Mouse (Mus musculus) neural tube, embryonic 15.5 days (tissue): ENCODE results near the gene Ssna1. TPM values are rescaled to one million over a fixed set of nuclear protein-coding genes. Genes with fewer than 3 reads are reported as not detected.

Source experiments
- ATAC-seq: fragments of 200-750 bp; cut with Nextera tagmentation; 2 replicates; pipeline ENCODE4 v1.8.0; 2017; ENCODE audit warnings: mild to moderate bottlenecking, moderate TSS enrichment, moderate library complexity; ENCODE audit not compliant: low FRiP score
- H3K27ac ChIP-seq: fragments of 300-500 bp; sonication (generic); replicated peaks from 2 replicates; pipeline ENCODE4 v1.5.1; 2015; ENCODE audit warnings: mild to moderate bottlenecking, inconsistent platforms
- H3K27me3 ChIP-seq: fragments of 300-500 bp; sonication (generic); replicated peaks from 2 replicates; pipeline ENCODE4 v1.6.1; 2015; ENCODE audit warnings: inconsistent platforms
- H3K36me3 ChIP-seq: fragments of 300-500 bp; sonication (generic); 2 replicates; pipeline ENCODE4 v1.6.1; 2015; ENCODE audit warnings: inconsistent platforms
- H3K4me1 ChIP-seq: fragments of 300-500 bp; sonication (generic); 2 replicates; pipeline ENCODE4 v1.6.1; 2015; ENCODE audit warnings: inconsistent platforms
- H3K4me2 ChIP-seq: fragments of 300-500 bp; sonication (generic); 2 replicates; pipeline ENCODE4 v1.6.1; 2015; ENCODE audit warnings: inconsistent platforms, mild to moderate bottlenecking, moderate library complexity
- H3K4me3 ChIP-seq: fragments of 300-500 bp; sonication (generic); replicated peaks from 2 replicates; pipeline ENCODE4 v1.5.1; 2015; ENCODE audit warnings: mild to moderate bottlenecking, inconsistent platforms
- H3K9ac ChIP-seq: fragments of 300-500 bp; sonication (generic); replicated peaks from 2 replicates; pipeline ENCODE4 v1.6.1; 2015; ENCODE audit warnings: mild to moderate bottlenecking, inconsistent platforms
- H3K9me3 ChIP-seq: fragments of 300-500 bp; sonication (generic); replicated peaks from 2 replicates; pipeline ENCODE4 v1.6.1; 2016; ENCODE audit warnings: inconsistent platforms
- WGBS: fragments of 180-500 bp; shearing (Covaris S2); methylation state at CpG from one replicate; pipeline ENCODE4 v1.1.7; 2015; ENCODE audit warnings: mixed read lengths; 5-methylcytosine and 5-hydroxymethylcytosine counted together
- polyA plus RNA-seq: library from polyadenylated mRNA; unstranded; fragments of >200 nt; fragmentation: Nextera tagmentation; extraction: Ambion mirVana; gene quantifications from 2 replicates; pipeline ENCODE4 v1.2.1, GENCODE M21; 2015

Ssna1 gene
- polyA plus RNA-seq, result 177 and 183 TPM in 2 replicates

- Histone ChIP-seq H3K9ac (peak within 1 kb of the TSS; percentile 86), H3K4me3 (peak within 1 kb of the TSS; percentile 92), H3K4me1 (peaks cover 54% of the 10 kb centered on the region), H3K27me3 (no peaks in the 10 kb centered on the region), H3K9me3 (no peaks in the 10 kb centered on the region), H3K36me3 (peaks cover 56% of the 10 kb centered on the region), H3K27ac (peak within 1 kb of the TSS; percentile 88), H3K4me2 (peak within 1 kb of the TSS; percentile 91)
- peak; percentile 96 for ATAC-seq
- WGBS, result under 1% methylated on average over 55 of the region's 55 CpGs
Observed at GRCm38 (mm10) chr2:25271827-25272511, at the start of gene Ssna1, which contains the start of gene Anapc2. Ssna1 (minus strand) TSS chr2:25272438. Anapc2 (plus strand) TSS chr2:25272478.

- Histone ChIP-seq H3K9ac (no peak overlapping the region), H3K27ac (no peak overlapping the region), H3K36me3 (peaks cover 6% of the 10 kb centered on the region), H3K4me3 (no peak overlapping the region), H3K4me2 (no peak overlapping the region), H3K9me3 (no peaks in the 10 kb centered on the region), H3K27me3 (peaks cover 52% of the 10 kb centered on the region), H3K4me1 (peaks cover 27% of the 10 kb centered on the region)
- ATAC-seq, result no peak
- WGBS, result 35% methylated on average over 2 of the region's 2 CpGs
Observed at GRCm38 (mm10) chr2:25320084-25320483, 47.8 kb upstream of the Ssna1 start.

DNA sequence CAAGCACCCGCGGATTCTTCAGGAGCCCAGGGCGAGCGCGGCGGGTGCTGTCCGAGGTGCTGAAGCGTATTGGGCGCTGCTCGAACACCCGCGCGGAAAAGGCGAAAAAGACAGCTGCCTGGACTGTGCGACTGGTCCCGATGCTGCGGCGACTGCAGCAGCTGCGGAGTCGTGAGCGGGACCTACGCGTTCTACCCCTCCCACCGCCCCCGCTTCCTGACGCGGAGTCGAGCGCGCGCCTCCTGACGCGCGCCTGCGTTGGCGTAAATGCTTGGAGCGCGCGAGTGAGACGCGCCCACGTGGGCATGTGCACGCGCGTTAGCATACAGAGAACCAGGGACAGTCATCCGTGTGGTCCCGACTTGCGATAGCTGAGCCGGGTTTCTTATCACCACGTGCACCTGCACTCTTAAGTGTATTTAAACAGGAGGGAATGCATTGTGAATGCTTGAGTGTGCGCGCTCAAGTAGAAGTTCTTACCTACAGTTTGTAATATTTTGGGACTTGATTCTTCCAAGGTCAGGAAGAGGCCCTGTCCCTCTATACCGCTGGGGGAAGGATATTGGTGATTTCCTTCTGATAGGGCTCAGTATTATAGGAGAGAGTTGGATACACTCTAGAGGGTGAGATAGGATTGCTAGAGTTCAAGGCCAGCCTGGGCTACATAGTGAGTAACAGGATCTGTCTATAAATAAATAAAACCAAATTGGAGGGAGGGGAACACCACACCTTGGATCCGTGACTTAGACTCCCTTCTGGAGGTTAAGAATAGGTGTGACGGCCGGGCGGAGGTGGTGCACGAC is 46.9 kb upstream of the Ssna1 start, which contains the start of gene Grin1:
TSS of gene Grin1 (minus strand) at position 217 of the 803 bp plus-strand sequence.
- WGBS, result 9% methylated on average over 58 of the region's 58 CpGs
- Histone ChIP-seq H3K27me3 (peaks cover 61% of the 10 kb centered on the region), H3K9me3 (no peaks in the 10 kb centered on the region), H3K27ac (peak within 1 kb of the TSS; percentile 92), H3K36me3 (peaks cover 14% of the 10 kb centered on the region), H3K4me3 (peak within 1 kb of the TSS; percentile 66), H3K4me2 (peak within 1 kb of the TSS; percentile 72), H3K4me1 (peaks cover 27% of the 10 kb centered on the region), H3K9ac (peak within 1 kb of the TSS; percentile 69)
- peak; percentile 87 for ATAC-seq

DNA sequence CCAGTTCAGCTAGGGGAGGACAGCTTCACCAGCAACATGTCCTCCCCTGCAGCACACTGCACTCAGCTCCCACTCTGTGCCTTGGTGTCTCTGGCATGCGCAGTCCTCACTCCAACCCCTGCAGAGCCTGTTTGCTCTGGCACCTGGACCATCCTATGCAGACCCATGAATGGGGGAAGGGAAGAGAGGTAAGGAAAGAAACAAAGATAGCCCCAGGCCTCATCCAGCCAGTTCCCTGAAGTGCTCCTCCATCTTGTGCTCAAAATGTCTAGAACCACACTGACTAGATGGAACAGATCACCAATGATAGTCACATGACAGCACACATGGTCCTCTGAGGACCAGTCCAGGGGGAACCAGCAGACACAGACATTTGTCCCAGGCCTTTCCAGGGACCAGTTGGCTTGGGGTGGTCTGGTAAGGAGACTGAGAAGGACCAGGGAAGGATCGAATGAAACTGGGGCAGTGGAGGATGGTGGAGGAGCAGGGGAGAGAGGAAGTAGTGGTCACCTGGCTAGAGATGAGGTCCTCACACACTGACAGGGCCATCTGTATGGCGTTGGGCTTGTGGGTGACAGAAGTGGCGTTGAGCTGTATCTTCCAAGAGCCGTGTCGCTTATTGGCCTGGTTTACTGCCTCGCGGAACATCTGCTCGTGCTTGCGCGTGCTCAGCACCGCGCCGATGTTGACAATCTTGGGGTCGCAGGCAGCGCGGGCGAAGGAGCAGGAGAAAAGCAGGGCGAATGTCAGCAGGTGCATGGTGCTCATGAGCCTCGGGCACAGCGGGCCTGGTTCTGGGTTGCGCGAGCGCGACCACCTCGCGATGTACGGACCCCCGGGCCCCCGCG is 46.1 kb upstream of the Ssna1 start:
- Histone ChIP-seq H3K27ac (peak overlapping the region; percentile 92), H3K9me3 (no peaks in the 10 kb centered on the region), H3K9ac (peak overlapping the region; percentile 69), H3K27me3 (peaks cover 69% of the 10 kb centered on the region), H3K4me3 (peak overlapping the region; percentile 66), H3K4me2 (peak overlapping the region; percentile 72), H3K36me3 (peaks cover 20% of the 10 kb centered on the region), H3K4me1 (peaks cover 27% of the 10 kb centered on the region)
- WGBS, result 4% methylated on average over 31 of the region's 31 CpGs
- ATAC-seq, result peak; percentile 72

GRCm38 (mm10) chr2:25311491-25311891 is 39.3 kb upstream of the Ssna1 start:
- Histone ChIP-seq H3K27me3 (peaks cover 94% of the 10 kb centered on the region), H3K27ac (no peak overlapping the region), H3K4me1 (peaks cover 4% of the 10 kb centered on the region; the same call in 1 of the 2 replicates), H3K4me3 (no peak overlapping the region), H3K9ac (no peak overlapping the region), H3K36me3 (peaks cover 82% of the 10 kb centered on the region), H3K9me3 (no peaks in the 10 kb centered on the region), H3K4me2 (no peak overlapping the region)
- no peak for ATAC-seq
- 7% methylated on average over 11 of the region's 11 CpGs for WGBS

DNA sequence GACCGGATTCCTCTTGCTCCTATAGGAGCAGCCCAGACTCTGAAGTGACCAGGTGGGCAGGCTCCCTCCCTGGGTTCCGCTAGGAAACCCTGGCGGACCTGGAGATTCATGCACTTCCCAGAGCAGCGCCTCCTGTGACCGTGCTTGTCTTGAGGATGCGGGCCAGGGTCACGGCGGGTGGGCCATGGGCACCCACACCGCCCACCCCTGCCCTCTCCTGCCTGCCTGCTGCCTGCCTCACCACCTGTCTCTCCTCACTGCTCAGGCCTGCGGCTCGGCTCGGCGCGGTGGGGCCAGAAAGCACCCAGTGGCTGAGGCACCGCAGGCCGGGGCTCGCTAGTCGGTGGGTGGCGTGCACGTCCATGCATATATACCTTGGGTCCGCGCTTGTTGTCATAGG is 38.7 kb upstream of the Ssna1 start:
- 6% methylated on average over 22 of the region's 22 CpGs for WGBS
- H3K27me3 ChIP-seq, result peaks cover 94% of the 10 kb centered on the region
- H3K36me3 ChIP-seq, result peaks cover 87% of the 10 kb centered on the region
- H3K4me1 ChIP-seq, result no peaks in the 10 kb centered on the region
- H3K9ac ChIP-seq, result no peak overlapping the region
- no peaks in the 10 kb centered on the region for H3K9me3 ChIP-seq
- no peak overlapping the region for H3K4me3 ChIP-seq
- no peak overlapping the region for H3K4me2 ChIP-seq
- no peak overlapping the region for H3K27ac ChIP-seq
- ATAC-seq, result no peak

- peaks cover 83% of the 10 kb centered on the region for H3K36me3 ChIP-seq
- peaks cover 5% of the 10 kb centered on the region for H3K4me1 ChIP-seq
- WGBS, result 53% methylated on average over 10 of the region's 10 CpGs
- H3K9ac ChIP-seq, result no peak overlapping the region
- no peak overlapping the region for H3K27ac ChIP-seq
- H3K9me3 ChIP-seq, result no peaks in the 10 kb centered on the region
- ATAC-seq, result no peak
- H3K27me3 ChIP-seq, result peaks cover 92% of the 10 kb centered on the region
- H3K4me2 ChIP-seq, result no peak overlapping the region
- H3K4me3 ChIP-seq, result no peak overlapping the region
Observed at GRCm38 (mm10) chr2:25310180-25310579, 37.9 kb upstream of the Ssna1 start.

DNA sequence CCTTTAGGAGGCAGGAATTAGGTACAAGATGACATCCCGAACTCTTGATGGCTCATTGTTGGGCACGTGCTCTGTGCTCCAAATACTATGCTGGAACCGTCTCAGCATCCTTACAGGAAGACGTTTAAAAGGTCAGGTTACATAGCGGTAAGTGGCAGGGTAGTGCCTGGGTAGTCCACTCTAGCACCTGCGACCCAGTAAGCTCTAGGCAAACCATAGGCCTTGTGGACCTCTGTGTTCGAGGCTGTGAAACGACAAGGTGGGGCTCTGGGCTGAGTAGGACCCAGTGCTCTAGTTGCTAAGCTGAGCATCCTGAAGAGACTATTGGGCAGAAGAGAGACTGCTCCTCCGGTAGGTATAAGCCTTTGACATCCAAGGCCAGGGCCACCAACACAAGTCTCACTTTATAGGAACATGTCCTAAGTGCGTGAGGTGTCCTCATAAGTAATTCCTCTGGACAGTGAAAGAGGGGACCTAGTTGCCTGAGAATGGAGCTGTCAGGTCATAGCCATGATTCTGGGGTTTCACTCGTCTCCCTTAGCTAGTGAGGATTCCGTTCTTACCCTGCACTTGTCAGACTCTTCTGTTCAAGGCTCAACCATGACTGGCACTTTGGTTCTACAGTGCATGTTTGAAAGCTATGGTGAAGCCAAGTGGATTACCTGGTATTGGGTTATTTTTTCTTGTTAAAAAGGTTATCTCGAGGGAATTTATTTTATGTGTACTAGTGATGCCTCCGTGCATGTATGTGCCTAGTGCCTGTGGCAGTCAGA is 33.5 kb upstream of the Ssna1 start:
- H3K9ac ChIP-seq, result 0 out of 2 replicates have a peak overlapping the region, but pooled peaks have one; percentile 32
- H3K4me1 ChIP-seq, result peaks cover 9% of the 10 kb centered on the region
- peak; percentile 2; the same call in 1 of the 2 replicates for ATAC-seq
- peaks cover 66% of the 10 kb centered on the region for H3K27me3 ChIP-seq
- peak overlapping the region; percentile 68 for H3K4me2 ChIP-seq
- H3K9me3 ChIP-seq, result no peaks in the 10 kb centered on the region
- 49% methylated on average over 14 of the region's 14 CpGs for WGBS
- peak overlapping the region; percentile 36; the same call in 1 of the 2 replicates for H3K4me3 ChIP-seq
- peaks cover 72% of the 10 kb centered on the region for H3K36me3 ChIP-seq
- no peak overlapping the region for H3K27ac ChIP-seq

DNA sequence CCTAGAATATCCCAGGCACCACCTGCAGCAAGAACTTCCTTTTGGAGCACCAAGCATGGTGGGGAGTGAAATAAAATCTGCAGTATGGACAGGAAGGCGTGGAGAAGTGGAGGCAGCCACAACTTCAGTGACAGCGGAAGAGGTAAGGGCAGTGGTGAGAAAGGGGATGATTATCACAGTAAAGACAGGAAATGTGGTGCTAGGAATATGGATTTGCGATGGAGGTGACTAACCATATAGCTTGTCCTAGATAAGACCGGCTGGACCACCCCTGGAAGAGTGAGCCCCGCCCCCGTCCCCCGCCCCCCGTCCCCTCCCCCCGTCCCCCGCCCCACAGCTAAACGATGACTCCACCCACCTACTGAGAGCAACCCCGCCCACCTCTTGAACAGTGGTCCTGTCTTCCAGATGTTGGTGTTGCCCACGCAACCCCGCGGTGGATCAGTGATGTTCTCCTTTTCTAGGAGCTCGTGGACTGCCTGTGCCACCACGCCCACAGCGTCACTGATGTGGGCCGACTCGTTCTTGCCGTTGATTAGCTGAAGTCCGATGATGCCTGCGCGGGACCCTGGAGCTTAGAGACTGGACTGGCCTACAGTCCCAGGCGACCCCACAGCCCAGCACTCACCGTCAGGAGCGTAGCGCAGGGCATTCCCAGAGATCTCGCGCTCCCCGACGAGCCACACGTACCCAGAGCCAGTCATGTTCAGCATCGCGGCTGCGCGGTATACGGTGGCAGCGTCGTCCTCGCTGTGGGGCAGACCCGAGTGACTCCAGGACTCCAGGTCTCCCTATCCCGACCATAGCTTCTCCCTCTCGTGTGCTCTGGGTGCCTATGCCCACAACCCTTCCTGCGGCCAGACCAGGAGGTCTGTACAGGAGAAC is 32.7 kb upstream of the Ssna1 start:
- ATAC-seq, result peak; percentile 73
- H3K27ac ChIP-seq, result no peak overlapping the region
- H3K36me3 ChIP-seq, result peaks cover 64% of the 10 kb centered on the region
- H3K4me3 ChIP-seq, result peak overlapping the region; percentile 36
- H3K9ac ChIP-seq, result peak overlapping the region; percentile 32; the same call in 1 of the 2 replicates
- peak overlapping the region; percentile 68 for H3K4me2 ChIP-seq
- 4% methylated on average over 41 of the region's 45 CpGs for WGBS
- H3K27me3 ChIP-seq, result peaks cover 59% of the 10 kb centered on the region
- H3K4me1 ChIP-seq, result peaks cover 9% of the 10 kb centered on the region
- no peaks in the 10 kb centered on the region for H3K9me3 ChIP-seq
